Mouse (Mus musculus): ENCODE measurements around the gene Dok3.

GRCm38 (mm10) chr13:55494257-55494656 lies 34.8 kb downstream of the Dok3 start:
- TF ChIP-seq CEBPB (IDR thresholded peaks at IDR 0.05; ENCODE audit: low read depth) (no peak), MYOD1 (IDR thresholded peaks at IDR 0.05; ENCODE audit: control insufficient read depth, insufficient read length, low read depth) (no peak), MAX (IDR thresholded peaks at IDR 0.05) (no peak), CTCF (IDR thresholded peaks at IDR 0.05; ENCODE audit: control insufficient read depth, insufficient read depth, insufficient read length) (no peak), USF1 (IDR thresholded peaks at IDR 0.05; ENCODE audit: low read depth) (no peak), MYOG (IDR thresholded peaks at IDR 0.05; ENCODE audit: control insufficient read depth, extremely low read depth, insufficient read length) (no peak), FOSL1 (IDR thresholded peaks at IDR 0.05; ENCODE audit: insufficient read depth, low read length, poor library complexity, severe bottlenecking) (no peak)

All from C2C12 (cell line).